Mouse (Mus musculus): ENCODE data around the gene Rsph9. TPM values are rescaled to one million over a fixed set of nuclear protein-coding genes. Genes with fewer than 3 reads are reported as not detected.
A peak's percentile ranks its signal among the peaks of the same experiment; 100 is the strongest.

Rsph9 gene
- total RNA-seq, 2 experiments from 2014 or later: 17.9 to 21.9 TPM

- DNase-seq (ENCODE audit: low spot score in 2 of 2): no peak
Measured at GRCm38 (mm10) chr17:46108286-46108685, 35.7 kb downstream of the Rsph9 start.

- DNase-seq (ENCODE audit: low spot score in 2 of 2): no peak
Measured at GRCm38 (mm10) chr17:46104487-46104886, 39.5 kb downstream of the Rsph9 start.

GRCm38 (mm10) chr17:46102608-46103159, 41.3 kb downstream of the Rsph9 start:
- DNase-seq (ENCODE audit: low spot score in 2 of 2): no peak

GRCm38 (mm10) chr17:46101906-46102305, 42.1 kb downstream of the Rsph9 start:
- DNase-seq (ENCODE audit: low spot score in 2 of 2): no peak

GRCm38 (mm10) chr17:46098525-46098924, 45.5 kb downstream of the Rsph9 start:
- DNase-seq (ENCODE audit: low spot score in 2 of 2): no peak

- DNase-seq (ENCODE audit: low spot score in 2 of 2): no peak
Measured at GRCm38 (mm10) chr17:46091899-46092298, 52.1 kb downstream of the Rsph9 start.

GRCm38 (mm10) chr17:46091351-46091750, 52.7 kb downstream of the Rsph9 start:
- DNase-seq (ENCODE audit: low spot score in 2 of 2): no peak

GRCm38 (mm10) chr17:46086341-46086870, 57.6 kb downstream of the Rsph9 start:
- DNase-seq (ENCODE audit: low spot score in 2 of 2): no peak

- peak; percentile 33 to 61 for DNase-seq (ENCODE audit: low spot score in 2 of 2)
Measured at GRCm38 (mm10) chr17:46084091-46084501, 59.9 kb downstream of the Rsph9 start.

- DNase-seq (ENCODE audit: low spot score in 2 of 2): no peak
Measured at GRCm38 (mm10) chr17:46083381-46083780, 60.6 kb downstream of the Rsph9 start.

GRCm38 (mm10) chr17:46081657-46082056, 62.4 kb downstream of the Rsph9 start:
- no peak for DNase-seq (ENCODE audit: low spot score in 2 of 2)

GRCm38 (mm10) chr17:46081042-46081441, 63.0 kb downstream of the Rsph9 start:
- no peak for DNase-seq (ENCODE audit: low spot score in 2 of 2)

GRCm38 (mm10) chr17:46080388-46080787, 63.6 kb downstream of the Rsph9 start:
- no peak for DNase-seq (ENCODE audit: low spot score in 2 of 2)

GRCm38 (mm10) chr17:46079037-46079436, 65.0 kb downstream of the Rsph9 start:
- no peak for DNase-seq (ENCODE audit: low spot score in 2 of 2)

GRCm38 (mm10) chr17:46077921-46078534, 66.0 kb downstream of the Rsph9 start:
- no peak for DNase-seq (ENCODE audit: low spot score in 2 of 2)

GRCm38 (mm10) chr17:46076260-46076551, 67.8 kb downstream of the Rsph9 start:
- no peak for DNase-seq (ENCODE audit: low spot score in 2 of 2)

- DNase-seq (ENCODE audit: low spot score in 2 of 2): no peak
Measured at GRCm38 (mm10) chr17:46075551-46076259, 68.3 kb downstream of the Rsph9 start.

- no peak for DNase-seq (ENCODE audit: low spot score in 2 of 2)
Measured at GRCm38 (mm10) chr17:46075116-46075485, 68.9 kb downstream of the Rsph9 start.

GRCm38 (mm10) chr17:46074398-46075115, 69.5 kb downstream of the Rsph9 start:
- no peak for DNase-seq (ENCODE audit: low spot score in 2 of 2)

GRCm38 (mm10) chr17:46073730-46074301, 70.2 kb downstream of the Rsph9 start:
- peak in 1 of 2 experiments; percentile 24 for DNase-seq (ENCODE audit: low spot score in 2 of 2)
